Mouse (Mus musculus) heart, embryonic 15.5 days (tissue): ENCODE measurements around the gene Ctnna3. TPM values are rescaled to one million over a fixed set of nuclear protein-coding genes. Genes with fewer than 3 reads are reported as not detected.

Experiments used
- ATAC-seq: fragments of 200-750 bp; cut with Nextera tagmentation; replicated peaks from 2 replicates; pipeline ENCODE4 v1.8.0; 2017; ENCODE audit warnings: low read depth, moderate TSS enrichment; ENCODE audit not compliant: insufficient number of reproducible peaks, insufficient read depth, low FRiP score
- H3K27ac ChIP-seq: fragments of 300-500 bp; sonication (generic); 2 replicates; pipeline ENCODE4 v1.5.1; 2015; ENCODE audit warnings: mild to moderate bottlenecking, inconsistent platforms
- H3K27me3 ChIP-seq: fragments of 300-500 bp; sonication (generic); 2 replicates; pipeline ENCODE4 v1.6.1; 2015; ENCODE audit warnings: inconsistent platforms
- H3K36me3 ChIP-seq: fragments of 300-500 bp; sonication (generic); 2 replicates; pipeline ENCODE4 v1.6.1; 2015; ENCODE audit warnings: mild to moderate bottlenecking, inconsistent platforms
- H3K4me1 ChIP-seq: fragments of 300-500 bp; sonication (generic); replicated peaks from 2 replicates; pipeline ENCODE4 v1.6.1; 2015; ENCODE audit warnings: inconsistent platforms
- H3K4me2 ChIP-seq: fragments of 300-500 bp; sonication (generic); 2 replicates; pipeline ENCODE4 v1.6.1; 2015; ENCODE audit warnings: inconsistent platforms, mild to moderate bottlenecking, moderate library complexity
- H3K4me3 ChIP-seq: fragments of 300-500 bp; sonication (generic); 2 replicates; pipeline ENCODE4 v1.5.1; 2015; ENCODE audit warnings: mild to moderate bottlenecking, inconsistent platforms
- H3K9ac ChIP-seq: fragments of 300-500 bp; sonication (generic); 2 replicates; pipeline ENCODE4 v1.6.1; 2015; ENCODE audit warnings: mild to moderate bottlenecking, inconsistent platforms
- H3K9me3 ChIP-seq: fragments of 300-500 bp; sonication (generic); replicated peaks from 2 replicates; pipeline ENCODE4 v1.6.1; 2016; ENCODE audit warnings: inconsistent platforms
- WGBS: fragments of 180-500 bp; shearing (Covaris S2); methylation state at CpG from one replicate; pipeline ENCODE4 v1.1.7; 2015; ENCODE audit warnings: mixed read lengths; 5-methylcytosine and 5-hydroxymethylcytosine counted together
- polyA plus RNA-seq: library from polyadenylated mRNA; unstranded; fragments of >200 nt; fragmentation: Nextera tagmentation; extraction: Ambion mirVana; gene quantifications from 2 replicates; pipeline ENCODE4 v1.2.1, GENCODE M21; 2015

Ctnna3 gene
- polyA plus RNA-seq, 1 experiment from 2014 or later, result 27.8 TPM

DNA sequence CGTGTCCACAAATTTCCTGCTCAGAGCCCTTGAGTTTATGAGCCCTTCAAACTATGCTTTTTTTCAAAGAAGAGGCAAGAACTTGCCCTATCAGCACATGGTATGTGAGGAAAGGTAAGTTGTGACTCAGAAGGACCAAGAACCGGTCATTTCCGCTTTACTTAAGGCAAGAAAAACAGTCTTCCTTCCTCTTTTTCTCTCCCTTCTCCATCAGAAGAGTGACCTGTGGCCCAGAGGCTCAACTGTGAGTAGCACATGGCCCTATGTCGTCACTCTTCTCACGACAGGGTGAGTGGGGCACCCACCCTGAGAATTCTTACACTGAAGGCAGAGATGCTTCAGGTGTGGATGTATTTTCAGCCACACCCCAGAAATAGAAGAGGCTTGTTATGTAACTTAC is 208.1 kb downstream of the Ctnna3 start:
- Histone ChIP-seq H3K4me3 (no peak overlapping the region), H3K27me3 (no peaks in the 10 kb centered on the region), H3K36me3 (no peaks in the 10 kb centered on the region), H3K4me2 (no peak overlapping the region), H3K9me3 (no peaks in the 10 kb centered on the region), H3K9ac (no peak overlapping the region), H3K4me1 (peaks cover 12% of the 10 kb centered on the region; the same call in 1 of the 2 replicates), H3K27ac (no peak overlapping the region)
- 63% methylated on average over 5 of the region's 5 CpGs for WGBS
- ATAC-seq, result no peak

DNA sequence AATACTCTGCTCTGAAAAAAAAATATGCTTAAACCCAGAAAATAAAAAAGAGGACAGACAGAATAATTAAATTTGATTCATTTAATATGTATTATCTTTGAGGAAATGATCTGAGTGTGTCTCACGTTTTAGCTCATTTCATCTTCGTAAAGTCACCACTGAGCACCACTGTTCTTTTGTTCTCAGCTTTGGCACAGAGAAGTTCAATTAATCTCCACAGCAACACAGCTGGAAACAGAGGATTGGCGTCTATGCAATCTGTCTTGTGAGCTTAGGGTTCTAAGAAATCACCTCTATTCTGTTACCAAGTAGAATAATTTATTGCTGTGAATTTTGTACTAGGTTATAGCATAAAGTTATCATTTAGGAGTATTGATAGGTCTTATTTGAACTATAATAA is 217.4 kb downstream of the Ctnna3 start:
- no peak for ATAC-seq
- WGBS, result 67% methylated on average over 3 of the region's 3 CpGs

DNA sequence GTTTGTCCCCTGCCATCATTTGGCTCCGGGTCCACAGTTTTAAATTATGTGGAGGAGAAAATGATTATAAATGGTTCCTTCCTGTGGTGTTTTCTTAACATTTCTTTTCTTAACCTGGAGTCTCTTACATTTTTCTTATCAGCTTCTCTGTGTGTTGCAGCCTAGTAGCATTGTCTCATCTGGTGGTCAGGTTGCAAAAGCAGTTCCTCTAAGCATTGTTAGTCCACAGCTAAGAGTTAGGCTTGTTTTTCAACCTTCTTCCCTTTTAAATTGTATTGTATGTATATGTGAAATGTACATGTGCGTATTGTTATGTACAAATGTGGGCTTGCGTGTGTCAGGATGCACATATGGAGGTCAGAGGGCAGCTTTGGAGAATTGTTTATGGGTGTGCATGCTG is 220.4 kb downstream of the Ctnna3 start:
- Histone ChIP-seq H3K27ac (no peak overlapping the region), H3K9ac (no peak overlapping the region), H3K27me3 (no peaks in the 10 kb centered on the region), H3K9me3 (no peaks in the 10 kb centered on the region), H3K4me2 (no peak overlapping the region), H3K4me1 (peaks cover 4% of the 10 kb centered on the region; the same call in 1 of the 2 replicates), H3K36me3 (no peaks in the 10 kb centered on the region), H3K4me3 (no peak overlapping the region)
- WGBS, result 85% methylated on average over 3 of the region's 3 CpGs
- ATAC-seq, result no peak

More for the DNA sequence above, 217.4 kb downstream of the Ctnna3 start:
- H3K4me2 ChIP-seq, result no peak overlapping the region
- no peaks in the 10 kb centered on the region for H3K9me3 ChIP-seq
- H3K27me3 ChIP-seq, result no peaks in the 10 kb centered on the region
- no peaks in the 10 kb centered on the region for H3K36me3 ChIP-seq
- no peak overlapping the region for H3K9ac ChIP-seq
- H3K27ac ChIP-seq, result no peak overlapping the region
- 0 out of 2 replicates have a peak, but pooled peaks cover 4% of the 10 kb centered on the region for H3K4me1 ChIP-seq
- no peak overlapping the region for H3K4me3 ChIP-seq

DNA sequence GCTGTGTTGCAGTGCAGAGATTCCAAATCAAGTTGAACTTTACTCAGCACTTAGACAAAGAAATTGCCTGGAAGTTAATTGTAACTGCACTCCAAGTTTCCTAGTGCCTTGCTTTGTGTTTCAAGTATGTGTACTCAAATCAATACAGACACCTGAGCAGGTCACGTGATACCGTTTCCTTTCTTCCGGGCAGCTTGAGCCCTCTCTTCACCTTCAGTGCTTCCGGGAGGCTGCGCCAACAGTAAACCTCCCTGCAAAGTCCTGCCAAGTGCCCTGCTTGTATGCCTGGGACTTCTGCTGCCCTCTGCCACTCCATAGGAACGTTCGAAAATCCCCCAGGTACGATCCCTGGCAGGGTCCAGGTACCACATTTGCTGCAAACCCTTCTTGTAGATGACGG is 223.0 kb downstream of the Ctnna3 start:
- H3K9me3 ChIP-seq, result no peaks in the 10 kb centered on the region
- no peaks in the 10 kb centered on the region for H3K36me3 ChIP-seq
- peaks cover 4% of the 10 kb centered on the region; the same call in 1 of the 2 replicates for H3K4me1 ChIP-seq
- H3K4me3 ChIP-seq, result no peak overlapping the region
- H3K4me2 ChIP-seq, result no peak overlapping the region
- no peaks in the 10 kb centered on the region for H3K27me3 ChIP-seq
- WGBS, result 79% methylated on average over 9 of the region's 9 CpGs
- H3K27ac ChIP-seq, result no peak overlapping the region
- no peak for ATAC-seq
- no peak overlapping the region for H3K9ac ChIP-seq

DNA sequence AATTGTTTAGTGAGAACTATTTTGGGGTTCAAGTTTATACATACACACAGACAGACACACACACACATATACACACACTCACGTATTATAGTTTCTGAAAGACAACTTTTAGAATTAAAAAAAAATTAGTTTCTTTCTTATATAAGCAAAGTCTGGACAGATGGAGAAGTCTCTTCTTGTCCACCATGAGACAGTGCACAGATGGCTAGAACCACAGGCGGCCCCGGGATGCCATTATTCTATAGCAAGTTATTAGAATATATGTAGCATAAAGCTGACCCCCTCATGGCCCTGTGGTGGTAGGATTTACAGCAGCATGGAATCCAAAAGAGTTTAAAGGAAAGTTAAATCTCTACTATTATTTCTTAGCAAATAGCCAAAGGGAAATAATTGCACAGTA is 223.7 kb downstream of the Ctnna3 start:
- Histone ChIP-seq H3K4me1 (peaks cover 4% of the 10 kb centered on the region; the same call in 1 of the 2 replicates), H3K36me3 (no peaks in the 10 kb centered on the region), H3K9me3 (no peaks in the 10 kb centered on the region), H3K27ac (no peak overlapping the region), H3K27me3 (no peaks in the 10 kb centered on the region), H3K4me3 (no peak overlapping the region), H3K4me2 (no peak overlapping the region), H3K9ac (no peak overlapping the region)
- ATAC-seq, result no peak
- WGBS, result 97% methylated on average over 3 of the region's 3 CpGs

DNA sequence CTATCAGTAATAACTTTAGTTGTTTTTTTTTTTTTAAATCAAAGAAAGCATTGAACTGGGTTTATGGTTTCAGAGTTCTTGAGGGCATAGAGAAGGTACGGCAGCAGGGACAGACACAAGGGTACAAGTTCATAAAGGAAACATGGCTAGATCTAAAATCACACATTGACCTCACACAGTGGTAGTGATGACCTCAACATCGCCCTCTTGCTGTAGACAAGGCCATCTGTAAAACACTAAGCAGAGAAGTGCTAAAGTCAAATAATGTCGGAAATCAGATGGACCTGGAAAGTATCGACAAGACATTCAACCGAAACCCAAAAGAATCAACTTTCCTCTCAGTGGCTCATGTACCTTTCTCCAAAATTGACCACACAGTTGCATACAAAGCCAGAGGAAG is 224.7 kb downstream of the Ctnna3 start:
- no peaks in the 10 kb centered on the region for H3K27me3 ChIP-seq
- ATAC-seq, result no peak
- no peak overlapping the region for H3K27ac ChIP-seq
- peaks cover 4% of the 10 kb centered on the region; the same call in 1 of the 2 replicates for H3K4me1 ChIP-seq
- no peak overlapping the region for H3K9ac ChIP-seq
- no peak overlapping the region for H3K4me2 ChIP-seq
- H3K4me3 ChIP-seq, result no peak overlapping the region
- WGBS, result 83% methylated on average over 5 of the region's 5 CpGs
- H3K9me3 ChIP-seq, result no peaks in the 10 kb centered on the region
- H3K36me3 ChIP-seq, result no peaks in the 10 kb centered on the region

DNA sequence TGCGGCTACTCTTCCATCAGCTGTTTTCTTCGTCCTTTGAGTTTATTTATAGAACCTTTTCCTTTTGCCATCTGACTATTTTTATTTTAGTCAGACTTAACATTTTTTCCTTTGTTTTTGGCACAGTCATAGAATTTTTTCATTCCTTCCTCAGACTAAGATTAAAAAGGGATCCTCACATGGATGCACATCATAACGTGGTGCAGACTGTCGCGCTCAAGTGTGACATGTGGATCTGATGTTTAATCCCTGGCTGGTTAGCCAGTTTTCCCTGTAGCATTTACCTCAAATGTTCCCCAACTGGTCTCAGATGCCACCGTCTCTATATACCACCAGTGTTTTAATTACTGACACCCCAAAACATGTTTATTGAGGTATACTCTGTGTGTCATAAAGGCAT is 246.4 kb downstream of the Ctnna3 start:
- WGBS, result 77% methylated on average over 6 of the region's 6 CpGs
- Histone ChIP-seq H3K9me3 (no peaks in the 10 kb centered on the region), H3K4me1 (no peaks in the 10 kb centered on the region; the same call in 1 of the 2 replicates), H3K27ac (no peak overlapping the region), H3K36me3 (no peaks in the 10 kb centered on the region), H3K4me3 (no peak overlapping the region), H3K9ac (no peak overlapping the region), H3K4me2 (no peak overlapping the region), H3K27me3 (no peaks in the 10 kb centered on the region)
- no peak for ATAC-seq

DNA sequence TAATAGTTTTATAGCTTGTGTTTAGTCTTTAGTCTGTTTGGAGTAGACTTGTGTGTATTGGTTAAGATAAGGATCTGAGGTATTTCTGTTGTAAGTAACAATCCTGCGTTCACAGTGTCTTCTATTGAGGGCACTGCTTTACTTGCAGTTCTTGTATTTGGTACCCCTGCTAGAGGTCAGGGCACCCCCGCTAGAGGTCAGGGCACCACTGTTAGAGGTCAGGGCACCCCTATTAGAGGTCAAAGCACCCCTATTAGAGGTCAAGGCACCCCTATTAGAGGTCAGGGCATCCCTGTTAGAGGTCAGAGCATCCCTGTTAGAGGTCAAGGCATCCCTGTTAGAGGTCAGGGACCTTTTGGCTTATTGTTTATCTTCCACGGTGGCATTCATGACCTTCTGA is 259.3 kb downstream of the Ctnna3 start:
- no peak overlapping the region for H3K4me2 ChIP-seq

DNA sequence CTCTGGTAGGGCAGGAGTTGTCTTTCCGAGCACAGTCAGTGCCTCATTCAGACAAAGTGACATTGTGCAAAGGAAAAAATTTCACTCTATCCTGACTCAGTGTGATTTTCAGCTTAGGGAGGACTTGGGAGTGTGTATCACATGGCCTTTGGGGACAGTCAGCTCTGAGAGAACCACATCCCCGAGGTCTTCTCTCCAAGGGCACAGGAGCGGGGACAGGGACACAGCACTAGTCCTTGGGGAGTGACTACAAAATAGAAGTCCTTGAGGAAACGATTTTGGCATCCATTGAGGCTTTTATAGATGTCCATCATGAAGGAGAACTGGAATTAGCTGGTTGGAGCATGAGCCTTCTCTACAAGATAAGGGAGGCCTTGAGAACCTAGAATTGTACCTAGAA is 259.8 kb downstream of the Ctnna3 start:
- 62% methylated on average over 4 of the region's 4 CpGs for WGBS
- no peaks in the 10 kb centered on the region for H3K27me3 ChIP-seq
- H3K4me2 ChIP-seq, result no peak overlapping the region
- no peaks in the 10 kb centered on the region for H3K9me3 ChIP-seq
- no peak for ATAC-seq
- no peaks in the 10 kb centered on the region for H3K4me1 ChIP-seq
- no peak overlapping the region for H3K27ac ChIP-seq
- H3K4me3 ChIP-seq, result no peak overlapping the region
- no peaks in the 10 kb centered on the region for H3K36me3 ChIP-seq
- no peak overlapping the region for H3K9ac ChIP-seq

More for the DNA sequence above, 259.3 kb downstream of the Ctnna3 start:
- Histone ChIP-seq H3K9me3 (no peaks in the 10 kb centered on the region), H3K9ac (no peak overlapping the region), H3K36me3 (no peaks in the 10 kb centered on the region), H3K4me3 (no peak overlapping the region), H3K27ac (no peak overlapping the region), H3K4me1 (no peaks in the 10 kb centered on the region), H3K27me3 (no peaks in the 10 kb centered on the region)
- ATAC-seq, result no peak
- WGBS, result 65% methylated on average over 3 of the region's 3 CpGs

DNA sequence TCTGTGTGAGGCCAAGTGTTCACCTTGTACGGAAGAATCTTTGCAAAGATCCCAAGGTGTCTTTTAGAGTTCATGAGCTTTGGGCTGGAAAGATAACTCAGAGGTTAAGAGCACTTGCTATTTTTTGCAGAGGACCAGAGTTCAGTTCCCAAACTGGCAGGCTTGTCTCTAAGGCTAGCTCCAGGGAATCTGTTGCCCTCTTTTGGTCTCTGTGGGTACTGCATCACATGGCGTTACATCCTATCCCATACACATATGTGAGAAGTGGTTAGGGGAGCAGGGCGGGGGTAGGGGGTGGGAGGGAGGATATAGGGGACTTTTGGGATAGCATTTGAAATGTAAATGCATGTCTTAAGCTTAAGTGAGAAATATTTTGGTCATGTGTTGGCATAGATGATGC is 262.1 kb downstream of the Ctnna3 start:
- Histone ChIP-seq H3K9ac (no peak overlapping the region), H3K27ac (no peak overlapping the region), H3K4me2 (no peak overlapping the region), H3K4me1 (no peaks in the 10 kb centered on the region), H3K27me3 (no peaks in the 10 kb centered on the region), H3K9me3 (no peaks in the 10 kb centered on the region), H3K36me3 (no peaks in the 10 kb centered on the region; the same call in 1 of the 2 replicates), H3K4me3 (no peak overlapping the region)
- WGBS, result 48% methylated on average over 3 of the region's 3 CpGs
- ATAC-seq, result no peak

DNA sequence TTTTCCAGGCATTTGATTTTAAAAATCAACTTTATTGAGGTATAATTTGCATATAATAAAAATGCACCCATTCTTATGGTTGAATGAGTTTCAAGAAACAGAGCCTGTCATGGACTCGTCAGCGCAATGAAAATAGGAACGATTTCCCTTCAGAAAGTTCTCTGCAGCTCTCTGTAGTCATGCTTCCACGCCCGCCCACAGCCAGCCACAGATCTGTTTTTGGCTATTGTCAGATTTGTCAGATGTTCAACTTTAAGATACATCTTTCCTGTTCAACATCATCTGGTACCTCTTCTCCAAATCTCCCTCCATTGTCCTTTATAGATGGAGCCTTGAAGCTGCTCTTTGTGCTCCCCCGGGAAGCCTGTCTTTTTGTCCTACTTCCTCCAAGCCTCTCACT is 280.3 kb downstream of the Ctnna3 start:
- H3K27me3 ChIP-seq, result no peaks in the 10 kb centered on the region
- H3K9me3 ChIP-seq, result no peaks in the 10 kb centered on the region
- H3K36me3 ChIP-seq, result no peaks in the 10 kb centered on the region
- H3K4me3 ChIP-seq, result no peak overlapping the region
- no peak overlapping the region for H3K9ac ChIP-seq
- H3K4me2 ChIP-seq, result no peak overlapping the region
- no peak for ATAC-seq
- peaks cover 8% of the 10 kb centered on the region for H3K4me1 ChIP-seq
- WGBS, result 84% methylated on average over 6 of the region's 6 CpGs
- H3K27ac ChIP-seq, result no peak overlapping the region

DNA sequence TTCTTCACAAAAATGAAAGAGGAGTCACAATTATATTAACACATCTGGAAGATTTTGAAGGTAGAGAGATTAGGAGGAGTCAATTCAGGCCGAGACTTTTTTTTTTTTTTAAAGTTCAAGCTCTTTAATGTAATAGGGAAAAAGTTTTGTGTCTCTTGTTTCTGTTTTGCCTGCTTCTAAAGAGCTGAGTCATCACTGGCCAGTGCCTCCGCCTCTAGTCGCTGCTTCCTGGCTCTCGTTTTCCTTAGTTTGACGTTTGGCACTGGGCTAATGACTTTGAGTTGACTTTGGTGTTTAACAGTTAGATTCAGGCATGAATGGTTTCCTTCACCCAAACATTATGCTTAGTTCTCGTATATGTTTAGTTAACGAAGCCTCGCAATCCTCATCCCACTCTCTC is 282.6 kb downstream of the Ctnna3 start:
- 46% methylated on average over 8 of the region's 8 CpGs for WGBS
- Histone ChIP-seq H3K27me3 (no peaks in the 10 kb centered on the region), H3K4me1 (peaks cover 10% of the 10 kb centered on the region), H3K4me2 (no peak overlapping the region), H3K4me3 (no peak overlapping the region), H3K27ac (no peak overlapping the region), H3K9me3 (no peaks in the 10 kb centered on the region), H3K9ac (no peak overlapping the region), H3K36me3 (no peaks in the 10 kb centered on the region)
- ATAC-seq, result no peak
